Mouse (Mus musculus) duodenum, adult 2 months (tissue): ENCODE data around the gene Sult6b2. TPM values are rescaled to one million over a fixed set of nuclear protein-coding genes. Genes with fewer than 3 reads are reported as not detected.

Source experiments
- polyA plus RNA-seq: library from polyadenylated mRNA; depleted of rRNA; stranded (reverse); fragments of >200 nt; gene quantifications from 2 replicates; pipeline ENCODE4 v1.2.3, GENCODE M21; 2012; ENCODE audit warnings: low replicate concordance; rRNA removed

The Sult6b2 gene
- polyA plus RNA-seq = 0.76 and 52.3 TPM in 2 replicates

DNA sequence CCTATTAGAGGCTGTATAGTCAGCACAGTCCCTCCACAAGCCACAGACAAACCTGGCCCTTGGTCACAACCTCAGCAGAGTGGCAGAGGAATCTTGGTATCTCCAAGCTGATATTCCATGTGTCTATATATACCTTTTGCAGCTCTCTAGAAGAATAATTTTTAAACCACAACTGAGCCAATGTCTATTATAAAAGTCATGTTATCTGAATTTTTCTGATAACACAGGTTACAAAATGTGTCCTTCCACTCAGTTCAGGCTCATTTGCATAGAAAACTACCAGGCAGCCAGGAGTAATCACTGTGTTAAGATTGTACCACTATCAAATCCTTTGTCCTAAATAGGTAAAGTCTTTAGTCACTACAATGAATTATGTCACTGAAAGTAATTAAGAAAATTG, at the start of gene Sult6b2:
Gene Sult6b2, minus strand, starts transcription at position 101 of the 400 bp plus-strand sequence.

GRCm38 (mm10) chr6:142756507-142757333, 47.6 kb downstream of the Sult6b2 start, which contains the start of gene Cmas:
Cmas (plus strand) TSS chr6:142756686.

Other genes starting within 250 kb of the Sult6b2 start
- 3.7 and 7.7 TPM in 2 replicates for gene Kcnj8, start 232.9 kb downstream of the Sult6b2 start, polyA plus RNA-seq
- 0.59 and 3.4 TPM in 2 replicates for gene Abcc9, start 102.2 kb downstream of the Sult6b2 start, polyA plus RNA-seq
- gene Cmas, start 47.8 kb downstream of the Sult6b2 start, polyA plus RNA-seq = 23.3 and 47.3 TPM in 2 replicates
- gene St8sia1, start 159.9 kb upstream of the Sult6b2 start, polyA plus RNA-seq = 0.04 and 0.06 TPM in 2 replicates